Mouse (Mus musculus) liver, adult 2 months (tissue): ENCODE measurements around the gene Pla2r1.

Experiments used
- CTCF ChIP-seq: fragments of 200-500 bp; IDR thresholded peaks from 2 replicates; pipeline ENCODE4 v1.5.1; 2011; ENCODE audit warnings: low read depth, low read length, control low read depth
- POLR2A ChIP-seq: fragments of 200-500 bp; IDR thresholded peaks from 2 replicates; pipeline ENCODE4 v1.6.1; 2011; ENCODE audit warnings: low read length, control low read depth; ENCODE audit not compliant: insufficient read depth; ENCODE audit errors: extremely low read depth

DNA sequence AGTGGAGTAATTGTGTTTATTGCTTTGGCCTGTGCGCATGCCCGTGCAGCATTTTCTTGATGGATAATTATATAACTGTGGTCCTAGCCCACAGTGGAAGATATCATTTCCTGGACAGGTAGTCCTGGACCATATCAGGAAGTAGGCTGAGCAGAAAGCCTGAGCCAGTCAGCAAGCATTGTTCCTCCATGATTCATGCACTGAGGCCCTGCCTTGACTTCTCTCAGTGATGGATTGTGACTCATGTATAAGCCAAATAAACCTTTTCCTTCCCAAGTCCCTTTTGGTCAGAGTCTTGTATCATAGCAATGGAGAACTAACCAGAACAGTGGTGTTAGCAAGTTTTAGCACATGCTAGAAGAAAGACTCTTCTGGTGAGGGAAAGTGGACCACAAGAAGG lies 3.3 kb downstream of the Pla2r1 start:
- TF ChIP-seq CTCF (no peak), POLR2A (no peak)
